Mouse (Mus musculus) embryonic facial prominence, embryonic 12.5 days (tissue): ENCODE data around the gene Gramd1b. TPM values are rescaled to one million over a fixed set of nuclear protein-coding genes. Genes with fewer than 3 reads are reported as not detected.
"Not testable (repeated sequence)": the region's sequence is repeated elsewhere in the genome, so short reads cannot be mapped to it uniquely, and the experiment has no call there.

Source experiments
- ATAC-seq: fragments of 200-750 bp; cut with Nextera tagmentation; 2 replicates; pipeline ENCODE4 v1.8.0; 2017; ENCODE audit not compliant: insufficient number of reproducible peaks, insufficient read depth, low FRiP score, low TSS enrichment
- H3K27ac ChIP-seq: fragments of 300-500 bp; sonication (generic); 2 replicates; pipeline ENCODE4 v1.5.1; 2016; ENCODE audit warnings: mild to moderate bottlenecking
- H3K27me3 ChIP-seq: fragments of 300-500 bp; sonication (generic); 2 replicates; pipeline ENCODE4 v1.6.1; 2016; ENCODE audit warnings: mild to moderate bottlenecking, moderate library complexity
- H3K36me3 ChIP-seq: fragments of 300-500 bp; sonication (generic); 2 replicates; pipeline ENCODE4 v1.6.1; 2016; ENCODE audit warnings: mild to moderate bottlenecking
- H3K4me1 ChIP-seq: fragments of 300-500 bp; sonication (generic); 2 replicates; pipeline ENCODE4 v1.6.1; 2016
- H3K4me2 ChIP-seq: fragments of 300-500 bp; sonication (generic); replicated peaks from 2 replicates; pipeline ENCODE4 v1.6.1; 2016; ENCODE audit warnings: mild to moderate bottlenecking, moderate library complexity
- H3K4me3 ChIP-seq: fragments of 300-500 bp; sonication (generic); 2 replicates; pipeline ENCODE4 v1.5.1; 2016; ENCODE audit warnings: mild to moderate bottlenecking
- H3K9ac ChIP-seq: fragments of 300-500 bp; sonication (generic); 2 replicates; pipeline ENCODE4 v1.6.1; 2016; ENCODE audit warnings: mild to moderate bottlenecking, moderate library complexity
- H3K9me3 ChIP-seq: fragments of 300-500 bp; sonication (generic); 2 replicates; pipeline ENCODE4 v1.6.1; 2016; ENCODE audit warnings: mild to moderate bottlenecking, moderate library complexity
- WGBS: fragments of 180-500 bp; shearing (Covaris S2); methylation state at CpG from one replicate; pipeline ENCODE4 v1.1.7; 2016; 5-methylcytosine and 5-hydroxymethylcytosine counted together
- polyA plus RNA-seq: library from polyadenylated mRNA; unstranded; fragments of >200 nt; fragmentation: Nextera tagmentation; extraction: Ambion mirVana; gene quantifications from 2 replicates; pipeline ENCODE4 v1.2.1, GENCODE M21; 2016

The Gramd1b gene
- polyA plus RNA-seq, 1 experiment from 2014 or later = 5.0 TPM

DNA sequence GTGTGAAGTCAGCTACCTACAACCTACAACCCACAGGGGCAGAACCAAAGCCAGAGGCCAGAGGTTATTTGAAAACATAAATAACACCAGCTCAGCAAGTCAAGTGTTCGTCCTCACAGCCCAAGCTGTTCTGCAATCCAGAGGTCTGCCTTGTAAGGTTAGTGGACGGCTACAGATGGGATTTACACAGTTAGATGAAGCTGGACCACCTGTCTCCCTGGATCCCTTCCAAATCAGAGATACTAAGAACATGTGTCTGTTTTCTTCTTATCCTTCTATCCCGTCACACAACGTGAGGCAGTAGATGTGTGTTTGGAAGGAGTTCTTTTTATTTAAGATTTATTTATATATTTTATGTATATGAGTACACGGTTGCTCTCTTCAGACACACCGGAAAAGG is 21.7 kb downstream of the Gramd1b start:
- Histone ChIP-seq H3K9me3 (no peaks in the 10 kb centered on the region), H3K4me2 (no peak overlapping the region), H3K4me1 (no peaks in the 10 kb centered on the region), H3K27me3 (no peaks in the 10 kb centered on the region), H3K4me3 (no peak overlapping the region), H3K9ac (no peak overlapping the region), H3K36me3 (no peaks in the 10 kb centered on the region), H3K27ac (no peak overlapping the region)
- 81% methylated on average over 6 of the region's 6 CpGs for WGBS
- ATAC-seq = no peak

DNA sequence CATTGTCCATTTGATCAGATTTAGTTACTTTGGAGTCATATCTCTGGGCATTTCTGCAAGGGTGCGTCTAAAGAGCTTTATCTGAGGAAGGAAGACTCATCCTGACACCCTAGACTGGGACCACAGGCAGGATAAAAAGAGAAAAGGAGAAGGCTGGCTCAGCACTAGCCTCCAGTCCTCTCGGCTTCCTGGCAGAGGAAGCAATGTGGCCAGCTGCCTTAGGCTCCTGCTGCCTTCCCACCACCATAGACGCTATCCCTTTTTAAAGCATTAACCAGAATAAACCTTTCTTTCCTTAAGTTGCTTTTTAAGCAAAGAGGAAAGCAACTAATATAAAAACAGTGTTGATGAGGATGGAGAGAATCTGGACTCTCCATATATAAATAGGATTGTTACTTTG is 24.6 kb downstream of the Gramd1b start:
- no peak for ATAC-seq
- H3K4me2 ChIP-seq = no peak overlapping the region
- WGBS = 71% methylated on average over 3 of the region's 3 CpGs

DNA sequence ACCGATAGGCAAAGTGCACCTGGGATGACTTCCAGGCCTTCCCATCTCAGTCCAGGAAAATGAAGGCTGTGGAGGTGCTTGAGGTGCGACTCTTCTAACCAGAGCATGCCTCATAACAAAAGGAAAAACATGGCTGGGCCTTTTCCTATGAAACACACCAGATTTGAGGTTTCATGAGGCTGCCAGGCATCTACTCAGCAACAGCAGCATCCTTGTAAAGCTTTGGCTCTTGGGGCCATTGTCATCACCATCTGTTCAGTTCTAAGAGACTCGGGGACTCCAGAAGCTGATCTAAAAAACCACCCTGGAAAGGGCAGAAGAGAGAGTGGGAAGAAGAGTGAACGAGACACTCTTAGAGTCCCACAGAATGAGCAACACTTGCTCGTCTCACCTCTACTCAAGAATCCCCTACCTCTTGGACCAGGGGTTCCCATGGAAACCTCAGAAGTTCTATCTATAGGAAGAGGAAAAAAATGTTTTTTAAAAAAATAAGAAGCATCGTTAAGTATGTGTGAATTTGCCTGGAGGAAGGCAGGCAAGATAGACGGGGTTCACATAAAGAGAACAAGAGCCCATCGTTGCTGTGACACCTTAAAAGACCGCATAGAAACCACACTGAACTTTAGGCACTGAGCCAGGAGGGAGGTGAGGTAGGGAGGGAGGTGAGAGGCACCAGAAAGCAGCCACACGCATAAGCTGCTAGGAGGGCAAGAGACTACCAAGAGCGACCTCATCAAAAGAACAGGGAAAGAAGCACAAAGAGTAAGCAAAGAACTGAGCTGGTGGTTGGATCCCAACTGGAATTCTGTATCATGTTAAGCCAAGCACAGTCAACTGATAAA is 25.5 kb downstream of the Gramd1b start:
- Histone ChIP-seq H3K27me3 (no peaks in the 10 kb centered on the region), H3K9ac (no peak overlapping the region), H3K4me3 (no peak overlapping the region), H3K9me3 (no peaks in the 10 kb centered on the region), H3K4me1 (no peaks in the 10 kb centered on the region), H3K36me3 (no peaks in the 10 kb centered on the region), H3K27ac (no peak overlapping the region), H3K4me2 (no peak overlapping the region)
- 78% methylated on average over 11 of the region's 11 CpGs for whole genome bisulfite sequencing
- ATAC-seq = no peak

More for the DNA sequence above, 24.6 kb downstream of the Gramd1b start:
- H3K4me1 ChIP-seq = no peaks in the 10 kb centered on the region
- H3K36me3 ChIP-seq = no peaks in the 10 kb centered on the region
- no peak overlapping the region for H3K27ac ChIP-seq
- no peak overlapping the region for H3K4me3 ChIP-seq
- no peaks in the 10 kb centered on the region for H3K27me3 ChIP-seq
- H3K9me3 ChIP-seq = no peaks in the 10 kb centered on the region
- H3K9ac ChIP-seq = no peak overlapping the region

DNA sequence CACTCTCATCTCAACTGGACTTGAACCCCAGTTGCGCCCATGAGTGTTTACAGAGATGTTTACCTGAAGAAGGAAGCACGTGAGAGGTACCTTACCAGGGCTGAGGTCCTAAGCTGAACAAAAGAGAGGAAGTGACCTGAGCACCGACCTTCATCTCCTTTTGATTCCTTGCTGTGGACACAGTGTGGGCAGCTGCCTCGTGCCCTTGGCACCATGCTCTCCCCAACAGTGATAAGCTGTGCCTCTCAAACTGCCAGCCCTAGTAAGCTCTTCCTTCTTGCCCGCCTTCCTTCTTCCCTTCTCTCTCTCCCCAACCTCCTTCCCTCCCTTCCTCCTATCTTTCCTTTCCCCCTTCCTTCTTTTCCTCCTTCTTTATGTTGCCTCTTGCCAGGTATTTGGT is 26.3 kb downstream of the Gramd1b start:
- H3K27me3 ChIP-seq = no peaks in the 10 kb centered on the region
- no peaks in the 10 kb centered on the region for H3K4me1 ChIP-seq
- no peaks in the 10 kb centered on the region for H3K36me3 ChIP-seq
- H3K4me2 ChIP-seq = no peak overlapping the region
- no peaks in the 10 kb centered on the region for H3K9me3 ChIP-seq
- 83% methylated on average over 5 of the region's 5 CpGs for whole genome bisulfite sequencing
- no peak for ATAC-seq
- no peak overlapping the region for H3K4me3 ChIP-seq
- no peak overlapping the region for H3K27ac ChIP-seq
- no peak overlapping the region for H3K9ac ChIP-seq

DNA sequence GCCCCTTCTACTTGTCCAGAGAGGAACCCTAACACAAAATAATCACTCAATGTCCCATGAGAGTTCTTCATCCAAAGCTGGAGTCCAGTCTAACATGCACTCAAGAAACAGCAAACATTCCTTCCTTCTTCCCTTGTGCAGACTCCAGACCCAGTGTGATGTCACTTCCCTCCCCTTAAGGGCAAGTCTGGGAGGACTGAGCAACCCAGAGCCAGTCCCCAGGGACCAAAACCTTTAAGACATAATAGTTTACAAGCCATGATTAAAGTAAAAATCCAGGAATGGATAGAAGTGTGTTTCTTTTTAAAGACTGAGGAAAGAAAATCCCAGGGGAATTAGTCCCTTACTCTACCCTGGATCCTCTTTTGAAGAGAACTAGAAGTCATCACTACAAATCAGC is 30.5 kb downstream of the Gramd1b start:
- Histone ChIP-seq H3K4me3 (no peak overlapping the region), H3K4me1 (no peaks in the 10 kb centered on the region), H3K9me3 (no peaks in the 10 kb centered on the region), H3K27ac (no peak overlapping the region), H3K36me3 (no peaks in the 10 kb centered on the region), H3K4me2 (no peak overlapping the region), H3K27me3 (no peaks in the 10 kb centered on the region), H3K9ac (no peak overlapping the region)
- ATAC-seq = no peak

DNA sequence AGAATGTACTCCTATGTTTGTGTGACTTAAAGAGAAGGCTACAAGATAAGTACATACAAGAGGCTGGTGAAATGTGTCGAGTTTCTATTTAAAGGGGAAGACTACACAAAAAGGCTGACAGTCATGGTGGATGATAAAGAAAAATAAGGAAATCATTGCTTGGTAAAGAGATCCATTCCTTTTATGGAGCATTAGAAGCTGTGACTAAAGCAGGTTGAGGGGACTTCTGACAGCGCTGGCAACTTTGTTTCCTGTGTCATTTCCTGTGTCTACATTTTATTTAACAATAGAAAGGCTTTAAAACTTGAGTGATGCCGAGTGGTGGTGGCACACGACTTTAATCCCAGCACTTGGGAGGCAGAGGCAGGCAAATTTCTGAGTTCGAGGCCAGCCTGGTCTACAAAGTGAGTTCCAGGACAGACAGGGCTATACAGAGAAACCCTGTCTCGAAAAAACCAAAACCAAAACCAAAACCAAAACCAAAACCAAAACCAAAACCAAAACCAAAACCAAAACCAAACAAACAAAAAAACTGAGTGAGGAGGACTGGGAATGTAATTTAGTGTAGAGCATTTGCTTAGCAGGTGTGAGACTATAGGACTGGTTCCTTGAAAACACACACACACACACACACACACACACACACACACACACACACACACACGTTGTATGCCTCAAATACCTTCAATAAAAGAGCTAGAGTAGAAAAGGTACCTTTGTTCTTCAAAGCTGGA is 48.7 kb downstream of the Gramd1b start:
- not testable (repeated sequence) for ATAC-seq

DNA sequence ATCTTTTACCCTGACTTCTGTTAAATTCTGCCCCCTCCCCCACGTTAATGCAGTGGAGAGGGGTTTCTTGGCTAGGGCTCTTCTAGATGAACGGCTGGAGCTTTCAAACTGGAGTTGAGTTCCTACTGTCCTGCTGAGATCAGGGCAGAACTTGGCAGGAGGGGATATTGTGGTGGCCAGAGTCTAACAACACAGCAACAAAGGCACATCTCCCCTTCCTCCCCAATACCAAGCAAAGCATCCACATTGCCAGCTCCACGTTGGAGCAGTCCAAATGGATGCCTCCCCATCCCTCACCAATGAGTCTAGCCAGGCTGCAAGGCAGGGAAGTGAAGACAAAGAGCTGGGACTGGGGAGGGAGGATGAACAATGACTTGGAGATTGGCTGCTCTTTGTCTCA is 49.9 kb downstream of the Gramd1b start:
- no peak overlapping the region for H3K4me3 ChIP-seq
- H3K4me1 ChIP-seq = no peaks in the 10 kb centered on the region
- ATAC-seq = no peak
- H3K9ac ChIP-seq = no peak overlapping the region
- 65% methylated on average over 3 of the region's 3 CpGs for WGBS
- H3K9me3 ChIP-seq = no peaks in the 10 kb centered on the region
- no peak overlapping the region for H3K4me2 ChIP-seq
- H3K27me3 ChIP-seq = no peaks in the 10 kb centered on the region
- H3K27ac ChIP-seq = no peak overlapping the region
- no peaks in the 10 kb centered on the region for H3K36me3 ChIP-seq

More for the DNA sequence above, 48.7 kb downstream of the Gramd1b start:
- H3K4me1 ChIP-seq, H3K4me3 ChIP-seq, H3K36me3 ChIP-seq, H3K4me2 ChIP-seq, H3K27ac ChIP-seq, H3K9me3 ChIP-seq, H3K27me3 ChIP-seq, H3K9ac ChIP-seq: not testable (repeated sequence)
- 67% methylated on average over 7 of the region's 7 CpGs for WGBS

DNA sequence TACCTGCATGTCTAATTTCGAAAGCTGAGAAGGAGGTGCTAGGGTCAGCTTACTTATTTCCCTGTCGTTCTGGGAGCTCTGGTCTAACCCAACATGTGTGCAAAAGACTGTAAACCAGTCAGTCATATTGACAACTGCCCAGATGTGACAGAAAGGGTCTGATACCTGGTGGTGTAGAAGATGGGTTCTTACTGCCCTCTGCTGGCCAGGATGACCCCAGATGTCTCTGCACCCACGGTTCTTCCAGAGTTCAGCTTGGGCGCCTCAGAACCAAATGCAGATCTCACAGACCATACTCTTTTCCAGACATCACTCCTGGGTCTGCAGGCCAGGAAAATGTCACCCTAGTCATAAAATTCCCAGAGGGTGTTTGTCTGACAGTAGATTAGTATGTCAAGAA is 51.9 kb downstream of the Gramd1b start:
- no peak overlapping the region for H3K4me2 ChIP-seq
- H3K27me3 ChIP-seq = no peaks in the 10 kb centered on the region
- H3K9ac ChIP-seq = no peak overlapping the region
- 36% methylated on average over 4 of the region's 4 CpGs for WGBS
- H3K4me3 ChIP-seq = no peak overlapping the region
- no peaks in the 10 kb centered on the region for H3K36me3 ChIP-seq
- ATAC-seq = no peak
- no peaks in the 10 kb centered on the region for H3K4me1 ChIP-seq
- H3K9me3 ChIP-seq = no peaks in the 10 kb centered on the region
- H3K27ac ChIP-seq = no peak overlapping the region

DNA sequence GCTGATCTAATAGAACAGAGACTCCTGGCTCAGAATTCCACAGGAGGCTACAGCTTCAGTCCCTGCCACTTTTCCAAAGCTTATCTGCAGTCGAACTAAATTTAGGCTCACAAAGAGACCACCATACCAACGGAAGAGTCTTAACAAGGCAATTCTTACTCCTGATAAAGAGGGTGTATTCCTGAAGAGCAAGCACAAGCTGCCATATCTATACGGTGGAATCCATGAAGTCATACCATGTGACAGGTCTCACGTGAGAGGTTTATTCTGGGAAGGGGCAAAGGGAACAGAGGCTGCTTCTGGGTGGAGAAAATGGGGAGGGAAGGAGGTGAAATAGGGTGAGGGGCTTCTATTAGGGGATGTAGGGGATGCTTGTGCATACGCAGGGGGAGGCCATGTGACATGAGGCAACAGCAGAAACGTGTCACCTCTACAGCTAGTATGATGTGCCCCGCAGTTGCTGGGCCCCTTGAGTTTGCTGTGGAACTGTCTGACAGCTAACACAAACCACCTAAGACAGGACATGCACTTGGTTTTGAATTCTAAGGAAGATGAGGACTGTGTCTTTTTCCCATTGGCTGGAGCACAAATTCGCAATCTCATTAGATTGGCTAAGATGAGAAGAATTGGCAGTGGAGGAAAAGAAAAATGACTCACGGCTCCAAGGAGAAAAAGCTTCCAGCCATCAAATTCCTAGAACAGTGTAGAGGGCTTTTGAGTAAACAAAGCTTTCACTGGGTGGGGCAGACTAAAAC is 52.9 kb downstream of the Gramd1b start:
- WGBS = 83% methylated on average over 9 of the region's 9 CpGs
- no peak for ATAC-seq
- Histone ChIP-seq H3K27me3 (no peaks in the 10 kb centered on the region), H3K4me1 (no peaks in the 10 kb centered on the region), H3K36me3 (no peaks in the 10 kb centered on the region), H3K4me2 (no peak overlapping the region), H3K4me3 (no peak overlapping the region), H3K9me3 (no peaks in the 10 kb centered on the region), H3K27ac (no peak overlapping the region), H3K9ac (no peak overlapping the region)

DNA sequence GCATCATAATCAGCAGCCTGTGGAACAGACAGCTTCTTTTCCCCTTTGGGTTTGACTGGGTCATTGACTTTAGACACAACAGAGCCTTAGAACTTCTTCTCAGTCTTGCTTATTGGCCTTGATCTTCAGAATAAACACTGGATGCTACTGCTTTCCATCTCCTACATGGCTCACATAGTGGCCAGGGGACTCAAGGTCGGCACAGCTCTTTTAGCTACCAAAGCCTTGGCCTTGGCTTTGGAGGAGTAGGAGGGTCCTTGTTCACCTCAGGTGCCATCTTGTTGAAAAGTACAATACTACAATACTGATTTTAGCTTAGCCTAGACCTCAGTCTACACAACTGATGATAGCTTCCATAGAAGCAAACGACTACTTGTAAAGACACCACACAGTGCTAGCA is 53.6 kb downstream of the Gramd1b start:
- 84% methylated on average over 2 of the region's 2 CpGs for WGBS
- Histone ChIP-seq H3K27me3 (no peaks in the 10 kb centered on the region), H3K4me1 (no peaks in the 10 kb centered on the region), H3K4me2 (no peak overlapping the region), H3K4me3 (no peak overlapping the region), H3K9me3 (no peaks in the 10 kb centered on the region), H3K9ac (no peak overlapping the region), H3K36me3 (no peaks in the 10 kb centered on the region), H3K27ac (no peak overlapping the region)
- ATAC-seq = no peak

DNA sequence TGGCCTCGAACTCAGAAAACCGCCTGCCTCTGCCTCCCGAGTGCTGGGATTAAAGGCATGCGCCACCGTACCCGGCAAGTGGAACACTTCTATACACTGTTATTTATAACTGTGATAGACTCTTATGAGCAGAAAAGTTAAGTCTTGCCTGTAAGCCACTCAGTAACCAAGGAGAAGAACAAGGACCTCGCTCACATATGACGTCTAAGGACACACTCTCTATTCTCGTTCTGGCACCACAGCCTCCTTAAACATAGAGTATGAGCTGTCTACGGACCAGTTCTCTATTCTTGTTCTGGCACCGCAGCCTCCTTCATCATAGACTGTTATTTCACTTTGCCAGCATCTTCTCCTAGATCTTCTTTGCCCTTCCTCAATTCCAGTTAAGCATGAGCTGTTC is 55.1 kb downstream of the Gramd1b start:
- WGBS = 89% methylated on average over 11 of the region's 11 CpGs
- no peak overlapping the region for H3K4me2 ChIP-seq
- no peak overlapping the region for H3K27ac ChIP-seq
- no peak overlapping the region for H3K4me3 ChIP-seq
- no peaks in the 10 kb centered on the region for H3K36me3 ChIP-seq
- H3K4me1 ChIP-seq = no peaks in the 10 kb centered on the region
- no peak for ATAC-seq
- H3K27me3 ChIP-seq = no peaks in the 10 kb centered on the region
- no peaks in the 10 kb centered on the region for H3K9me3 ChIP-seq
- H3K9ac ChIP-seq = no peak overlapping the region
